Mouse (Mus musculus): ENCODE data around the gene Pdcd2. TPM values are rescaled to one million over a fixed set of nuclear protein-coding genes. Genes with fewer than 3 reads are reported as not detected.

Gene Pdcd2
- polyA plus RNA-seq, 1 experiment: 19.2 TPM

DNA sequence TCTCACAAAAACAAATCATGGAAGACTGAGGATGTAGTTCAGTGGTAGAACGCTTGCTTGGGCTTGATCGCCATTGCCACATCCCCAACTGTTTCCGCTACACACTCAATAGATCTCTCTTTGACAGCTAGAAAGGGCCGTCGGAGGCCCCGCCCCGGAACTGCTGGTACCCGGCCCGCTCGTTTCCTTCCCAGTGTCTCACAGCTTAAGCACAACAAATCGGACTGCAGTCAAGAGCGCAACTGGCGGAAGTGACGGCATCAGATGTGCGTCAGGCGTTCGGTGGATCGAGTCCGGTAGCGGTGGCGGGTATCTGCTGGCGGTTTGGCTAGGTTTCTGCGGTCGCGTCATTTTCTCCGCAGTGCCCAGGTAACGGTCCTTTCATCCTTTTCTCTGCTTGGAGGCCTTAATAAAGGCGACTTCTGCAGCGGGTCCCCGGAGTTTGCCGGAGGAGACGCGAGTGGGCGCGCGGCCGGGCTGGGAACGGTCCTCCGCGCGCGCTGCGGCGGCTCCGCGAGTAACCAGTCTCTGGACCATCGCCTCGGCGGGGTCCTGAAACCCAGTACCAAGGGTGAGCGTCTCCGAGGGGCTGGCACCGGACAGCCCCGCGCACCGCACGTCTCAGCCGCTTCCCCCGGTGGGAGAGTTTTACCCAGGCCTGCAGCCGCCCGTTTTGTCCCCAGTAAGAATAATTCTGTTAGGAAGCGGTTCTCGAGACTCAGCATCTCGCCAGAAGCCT is 27.3 kb downstream of the Pdcd2 start, which contains the start of the genes Psmb1 and Tbp:
Gene Psmb1, minus strand, starts transcription at position 96 of the 739 bp plus-strand sequence.
Gene Tbp, plus strand, starts transcription at position 233 of the 739 bp plus-strand sequence.
- DNase-seq: peak; percentile 99
- TF ChIP-seq CTCF (conservative IDR thresholded peaks at IDR 0.05; ENCODE audit: insufficient read depth, insufficient read length, low read depth, low read length): no peak
- peak; percentile 51 for TF ChIP-seq POLR2A (IDR thresholded peaks at IDR 0.05; ENCODE audit: low read depth, low read length)
- peaks cover 2% of the 10 kb centered on the region; the same call in 1 of the 2 replicates for H3K36me3 ChIP-seq (ENCODE audit: control insufficient read depth, insufficient read depth, low read length)
- no peaks in the 10 kb centered on the region for H3K27me3 ChIP-seq (replicated peaks; ENCODE audit: control insufficient read depth, insufficient read depth, low read length)
- H3K4me1 ChIP-seq (ENCODE audit: control insufficient read depth, insufficient read depth, low read length): peaks cover 10% of the 10 kb centered on the region; the same call in 1 of the 2 replicates
- H3K4me3 ChIP-seq (ENCODE audit: insufficient read depth, low read depth, low read length): peak within 1 kb of the TSS; percentile 81
- under 1% methylated on average over 63 of the region's 63 CpGs for WGBS
- H3K27ac ChIP-seq (ENCODE audit: insufficient read depth, low read depth, low read length): peak within 1 kb of the TSS; percentile 87

GRCm38 (mm10) chr17:15498753-15499113 is 28.4 kb downstream of the Pdcd2 start:
- Histone ChIP-seq H3K4me3 (ENCODE audit: insufficient read depth, low read depth, low read length) (peak overlapping the region; percentile 81; the same call in 1 of the 2 replicates), H3K36me3 (ENCODE audit: control insufficient read depth, insufficient read depth, low read length) (peaks cover 2% of the 10 kb centered on the region), H3K27ac (ENCODE audit: insufficient read depth, low read depth, low read length) (peak overlapping the region; percentile 87), H3K4me1 (ENCODE audit: control insufficient read depth, insufficient read depth, low read length) (peaks cover 10% of the 10 kb centered on the region; the same call in 1 of the 2 replicates), H3K27me3 (replicated peaks; ENCODE audit: control insufficient read depth, insufficient read depth, low read length) (no peaks in the 10 kb centered on the region)
- no peak for TF ChIP-seq POLR2A (IDR thresholded peaks at IDR 0.05; ENCODE audit: low read depth, low read length)
- no peak for DNase-seq
- 42% methylated on average over 7 of the region's 7 CpGs for WGBS

DNA sequence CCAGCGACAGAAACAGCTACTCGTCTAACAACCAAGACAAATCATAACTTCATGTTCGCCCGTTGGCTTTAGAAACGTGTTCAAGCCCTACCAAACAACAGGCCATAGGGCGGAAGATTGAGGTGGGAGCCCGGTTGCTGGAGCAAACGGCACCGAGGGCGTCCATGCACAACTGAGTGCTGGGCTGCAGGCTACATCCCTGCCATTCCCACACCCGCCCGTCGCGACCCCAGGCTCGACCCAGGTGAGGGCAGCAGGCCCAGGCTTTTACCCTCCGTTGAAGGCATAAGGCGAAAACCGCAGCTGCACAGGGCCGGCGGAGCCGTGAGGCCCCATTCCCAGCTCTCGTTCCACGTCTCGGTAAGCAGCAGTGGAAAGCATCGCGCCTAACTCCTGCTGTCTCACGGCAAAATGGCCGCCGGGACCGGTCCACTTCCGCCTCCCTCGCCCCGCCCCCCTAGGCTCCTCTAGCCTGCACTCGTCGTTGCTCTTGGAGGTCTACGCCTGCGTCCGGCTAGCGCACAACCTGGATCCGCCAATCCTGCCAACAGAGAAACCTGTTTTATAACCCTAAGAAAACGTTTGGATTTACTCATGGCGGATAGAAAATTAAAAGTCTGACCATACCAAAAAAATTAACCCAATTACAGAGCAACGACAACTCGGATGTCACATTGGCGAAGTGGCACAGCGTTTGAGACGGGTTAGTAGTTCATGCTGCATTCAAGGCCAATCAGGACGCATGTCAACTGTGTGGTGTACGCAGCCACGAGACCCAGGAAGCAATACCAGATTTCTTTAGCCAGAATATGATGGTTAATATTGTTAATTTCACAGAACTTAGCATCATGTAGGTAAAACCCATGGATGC is 29.0 kb downstream of the Pdcd2 start:
- DNase-seq: peak; percentile 97
- peak overlapping the region; percentile 81 for H3K4me3 ChIP-seq (ENCODE audit: insufficient read depth, low read depth, low read length)
- H3K36me3 ChIP-seq (ENCODE audit: control insufficient read depth, insufficient read depth, low read length): peaks cover 1% of the 10 kb centered on the region; the same call in 1 of the 2 replicates
- H3K4me1 ChIP-seq (ENCODE audit: control insufficient read depth, insufficient read depth, low read length): peaks cover 10% of the 10 kb centered on the region; the same call in 1 of the 2 replicates
- WGBS: under 1% methylated on average over 50 of the region's 50 CpGs
- no peaks in the 10 kb centered on the region for H3K27me3 ChIP-seq (replicated peaks; ENCODE audit: control insufficient read depth, insufficient read depth, low read length)
- TF ChIP-seq POLR2A (IDR thresholded peaks at IDR 0.05; ENCODE audit: low read depth, low read length) (peak; percentile 79), CTCF (conservative IDR thresholded peaks at IDR 0.05; ENCODE audit: insufficient read depth, insufficient read length, low read depth, low read length) (no peak)
- H3K27ac ChIP-seq (ENCODE audit: insufficient read depth, low read depth, low read length): peak overlapping the region; percentile 87

- peaks cover 17% of the 10 kb centered on the region for H3K36me3 ChIP-seq (ENCODE audit: control insufficient read depth, insufficient read depth, low read length)
- TF ChIP-seq CTCF (conservative IDR thresholded peaks at IDR 0.05; ENCODE audit: insufficient read depth, insufficient read length, low read depth, low read length) (no peak), POLR2A (IDR thresholded peaks at IDR 0.05; ENCODE audit: low read depth, low read length) (no peak)
- H3K27me3 ChIP-seq (replicated peaks; ENCODE audit: control insufficient read depth, insufficient read depth, low read length): no peaks in the 10 kb centered on the region
- no peak overlapping the region for H3K27ac ChIP-seq (ENCODE audit: insufficient read depth, low read depth, low read length)
- no peaks in the 10 kb centered on the region for H3K4me1 ChIP-seq (ENCODE audit: control insufficient read depth, insufficient read depth, low read length)
- no peak for DNase-seq
- WGBS: 87% methylated on average over 7 of the region's 7 CpGs
- H3K4me3 ChIP-seq (ENCODE audit: insufficient read depth, low read depth, low read length): no peak overlapping the region
Observed at GRCm38 (mm10) chr17:15490542-15490941, 36.6 kb downstream of the Pdcd2 start.

- TF ChIP-seq CTCF (conservative IDR thresholded peaks at IDR 0.05; ENCODE audit: insufficient read depth, insufficient read length, low read depth, low read length) (no peak), POLR2A (IDR thresholded peaks at IDR 0.05; ENCODE audit: low read depth, low read length) (no peak)
- Histone ChIP-seq H3K36me3 (ENCODE audit: control insufficient read depth, insufficient read depth, low read length) (peaks cover 13% of the 10 kb centered on the region), H3K27me3 (replicated peaks; ENCODE audit: control insufficient read depth, insufficient read depth, low read length) (no peaks in the 10 kb centered on the region), H3K4me3 (ENCODE audit: insufficient read depth, low read depth, low read length) (no peak overlapping the region), H3K27ac (ENCODE audit: insufficient read depth, low read depth, low read length) (no peak overlapping the region), H3K4me1 (ENCODE audit: control insufficient read depth, insufficient read depth, low read length) (no peaks in the 10 kb centered on the region)
- no peak for DNase-seq
- 89% methylated on average over 4 of the region's 4 CpGs for WGBS
Observed at GRCm38 (mm10) chr17:15472671-15473070, 54.4 kb downstream of the Pdcd2 start.

Other genes with a start within 250 kb of the Pdcd2 start
- gene Dll1, start 150.4 kb downstream of the Pdcd2 start, polyA plus RNA-seq (2012; rRNA removed): 12.3 and 14.1 TPM in 2 replicates
- gene Fam120b, start 131.1 kb downstream of the Pdcd2 start, polyA plus RNA-seq (2012; rRNA removed): 11.7 and 12.3 TPM in 2 replicates
- 106 and 107 TPM in 2 replicates for gene Psmb1, start 27.6 kb downstream of the Pdcd2 start, polyA plus RNA-seq (2012; rRNA removed)
- 39.7 and 44.8 TPM in 2 replicates for gene Tbp, start 27.4 kb downstream of the Pdcd2 start, polyA plus RNA-seq (2012; rRNA removed)
- gene Prdm9, start 37.1 kb upstream of the Pdcd2 start, polyA plus RNA-seq (2012; rRNA removed): 2.5 and 2.9 TPM in 2 replicates
- 3.7 and 3.9 TPM in 2 replicates for gene Chd1, start 177.7 kb upstream of the Pdcd2 start, polyA plus RNA-seq (2012; rRNA removed)

Measured in kidney, adult 2 months (tissue).